Mouse (Mus musculus) liver, embryonic 13.5 days (tissue): Measurements from ENCODE around the gene Rbm38. TPM values are rescaled to one million over a fixed set of nuclear protein-coding genes. Genes with fewer than 3 reads are reported as not detected.

Experiments
- ATAC-seq: fragments of 200-750 bp; cut with Nextera tagmentation; 2 replicates; pipeline ENCODE4 v1.8.0; 2017; ENCODE audit warnings: low read depth, mild to moderate bottlenecking, moderate number of reproducible peaks, moderate library complexity
- DNase-seq: peaks from one replicate; pipeline ENCODE4 v3.0.0; 2022
- H3K27ac ChIP-seq: fragments of 300-500 bp; sonication (generic); 2 replicates; pipeline ENCODE4 v1.5.1; 2015; ENCODE audit warnings: moderate library complexity, mild to moderate bottlenecking, inconsistent platforms
- H3K27me3 ChIP-seq: fragments of 300-500 bp; sonication (generic); 2 replicates; pipeline ENCODE4 v1.6.1; 2015; ENCODE audit warnings: mild to moderate bottlenecking, inconsistent platforms
- H3K36me3 ChIP-seq: fragments of 300-500 bp; sonication (generic); 2 replicates; pipeline ENCODE4 v1.6.1; 2015; ENCODE audit warnings: mild to moderate bottlenecking, inconsistent platforms
- H3K4me1 ChIP-seq: fragments of 300-500 bp; sonication (generic); replicated peaks from 2 replicates; pipeline ENCODE4 v1.6.1; 2015; ENCODE audit warnings: inconsistent platforms
- H3K4me2 ChIP-seq: fragments of 300-500 bp; sonication (generic); 2 replicates; pipeline ENCODE4 v1.6.1; 2015; ENCODE audit warnings: inconsistent platforms, mild to moderate bottlenecking, moderate library complexity
- H3K4me3 ChIP-seq: fragments of 300-500 bp; sonication (generic); replicated peaks from 2 replicates; pipeline ENCODE4 v1.5.1; 2015; ENCODE audit warnings: mild to moderate bottlenecking, inconsistent platforms
- H3K9ac ChIP-seq: fragments of 300-500 bp; sonication (generic); 2 replicates; pipeline ENCODE4 v1.6.1; 2015; ENCODE audit warnings: mild to moderate bottlenecking, inconsistent platforms
- H3K9me3 ChIP-seq: fragments of 300-500 bp; sonication (generic); replicated peaks from 2 replicates; pipeline ENCODE4 v1.6.1; 2016; ENCODE audit warnings: inconsistent platforms
- WGBS: fragments of 180-500 bp; shearing (Covaris S2); methylation state at CpG from one replicate; pipeline ENCODE4 v1.1.7; 2015; ENCODE audit not compliant: insufficient replicate concordance; 5-methylcytosine and 5-hydroxymethylcytosine counted together
- polyA plus RNA-seq: library from polyadenylated mRNA; unstranded; fragments of >200 nt; fragmentation: Nextera tagmentation; extraction: Ambion mirVana; gene quantifications from 2 replicates; pipeline ENCODE4 v1.2.1, GENCODE M21; 2015

Gene Rbm38
- polyA plus RNA-seq, 1 experiment from 2014 or later, result 260 TPM

GRCm38 (mm10) chr2:172990161-172990560 lies 30.1 kb upstream of the Rbm38 start:
- Histone ChIP-seq H3K36me3 (no peaks in the 10 kb centered on the region), H3K4me1 (no peaks in the 10 kb centered on the region), H3K9ac (no peak overlapping the region), H3K9me3 (no peaks in the 10 kb centered on the region), H3K27ac (no peak overlapping the region), H3K27me3 (0 out of 2 replicates have a peak, but pooled peaks cover 4% of the 10 kb centered on the region), H3K4me3 (no peak overlapping the region), H3K4me2 (no peak overlapping the region)
- ATAC-seq (no peak), DNase-seq (no peak)
- WGBS, result 72% methylated on average over 6 of the region's 6 CpGs

GRCm38 (mm10) chr2:172996207-172996606 lies 24.1 kb upstream of the Rbm38 start:
- Histone ChIP-seq H3K27ac (no peak overlapping the region), H3K9me3 (no peaks in the 10 kb centered on the region), H3K9ac (no peak overlapping the region), H3K4me2 (no peak overlapping the region), H3K36me3 (peaks cover under 1% of the 10 kb centered on the region; the same call in 1 of the 2 replicates), H3K27me3 (0 out of 2 replicates have a peak, but pooled peaks cover 4% of the 10 kb centered on the region), H3K4me3 (no peak overlapping the region), H3K4me1 (peaks cover 13% of the 10 kb centered on the region)
- DNase-seq, result no peak
- no peak for ATAC-seq
- 7% methylated on average over 4 of the region's 4 CpGs for WGBS

- peaks cover 16% of the 10 kb centered on the region for H3K36me3 ChIP-seq
- H3K27ac ChIP-seq, result no peak overlapping the region
- peaks cover 26% of the 10 kb centered on the region for H3K4me1 ChIP-seq
- no peaks in the 10 kb centered on the region for H3K9me3 ChIP-seq
- no peak overlapping the region for H3K4me3 ChIP-seq
- 0 out of 2 replicates have a peak, but pooled peaks cover 4% of the 10 kb centered on the region for H3K27me3 ChIP-seq
- ATAC-seq (no peak), DNase-seq (no peak)
- 56% methylated on average over 11 of the region's 11 CpGs for WGBS
- no peak overlapping the region for H3K9ac ChIP-seq
- H3K4me2 ChIP-seq, result no peak overlapping the region
These were observed 22.6 kb upstream of the Rbm38 start for GRCm38 (mm10) chr2:172997748-172998147.

- Histone ChIP-seq H3K27ac (no peak overlapping the region), H3K4me1 (peaks cover 30% of the 10 kb centered on the region), H3K9me3 (no peaks in the 10 kb centered on the region), H3K9ac (no peak overlapping the region), H3K4me2 (no peak overlapping the region), H3K27me3 (0 out of 2 replicates have a peak, but pooled peaks cover 4% of the 10 kb centered on the region), H3K4me3 (no peak overlapping the region), H3K36me3 (peaks cover 24% of the 10 kb centered on the region)
- ATAC-seq, result no peak
- DNase-seq, result no peak
- 55% methylated on average over 7 of the region's 7 CpGs for WGBS
These were observed 21.8 kb upstream of the Rbm38 start for GRCm38 (mm10) chr2:172998478-172998877.

DNA sequence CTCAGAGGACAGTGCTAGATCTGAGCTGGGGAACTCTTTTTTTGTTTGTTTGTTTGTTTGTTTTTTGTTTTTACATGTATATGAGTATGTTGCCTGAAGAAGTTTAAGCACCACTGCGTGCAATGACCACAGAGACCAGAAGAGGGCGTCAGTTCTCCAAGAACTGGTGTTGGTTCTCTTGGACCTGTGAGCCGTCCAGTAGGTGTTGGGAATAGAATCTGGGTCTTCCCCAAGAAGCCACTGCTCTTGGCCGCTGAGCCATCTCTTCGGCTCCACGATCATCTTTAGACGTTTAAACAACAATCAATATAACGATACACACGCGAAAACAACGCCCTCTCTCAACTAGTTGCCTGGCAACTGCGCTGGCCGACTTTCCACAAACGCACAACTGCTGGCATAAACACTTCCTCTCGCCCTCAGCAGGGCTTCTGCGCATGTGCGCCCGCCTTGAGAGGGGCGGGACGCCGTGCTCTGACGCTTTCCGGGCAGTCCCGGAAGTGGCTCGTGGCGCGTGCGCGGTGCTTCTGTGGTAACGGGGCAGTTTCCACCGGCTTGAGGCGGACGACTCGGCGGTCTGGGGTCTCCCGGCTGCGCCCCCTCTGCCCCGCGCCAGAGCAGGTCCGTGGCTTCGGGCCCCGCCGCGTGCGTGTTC lies 20.5 kb upstream of the Rbm38 start, which contains the start of gene Rae1:
Rae1 (plus strand) TSS at position 488 of the 655 bp plus-strand sequence.
- H3K4me2 ChIP-seq, result peak within 1 kb of the TSS; percentile 91
- ATAC-seq (peak; percentile 93), DNase-seq (peak; percentile 99)

DNA sequence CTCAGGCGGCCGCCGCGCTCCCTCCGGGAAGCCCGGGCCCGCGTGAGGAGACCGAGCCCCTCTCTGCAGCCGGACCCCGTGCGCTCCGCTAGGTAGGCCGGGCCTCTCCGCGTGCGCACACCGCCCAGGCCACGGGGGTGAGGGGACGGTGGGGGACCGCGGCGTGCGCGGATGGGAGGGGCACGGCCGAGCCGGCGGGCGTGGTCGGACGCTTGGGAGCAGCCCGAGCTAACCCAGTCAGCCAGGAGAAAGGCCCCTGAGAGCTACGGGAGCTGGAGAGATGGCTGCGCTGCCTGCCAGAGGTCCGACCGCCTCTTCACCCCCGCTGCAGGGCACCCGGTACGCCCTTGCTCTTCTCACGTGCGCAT lies 20.0 kb upstream of the Rbm38 start:
- ATAC-seq, result peak; percentile 93
- Histone ChIP-seq H3K9me3 (no peaks in the 10 kb centered on the region), H3K27me3 (no peaks in the 10 kb centered on the region), H3K4me1 (peaks cover 36% of the 10 kb centered on the region), H3K4me2 (peak overlapping the region; percentile 91), H3K4me3 (peak overlapping the region; percentile 94), H3K36me3 (peaks cover 42% of the 10 kb centered on the region), H3K27ac (peak overlapping the region; percentile 99), H3K9ac (peak overlapping the region; percentile 95)
- DNase-seq, result peak; percentile 83
- under 1% methylated on average over 39 of the region's 42 CpGs for WGBS

More for the DNA sequence above, 20.5 kb upstream of the Rbm38 start, which contains the start of gene Rae1:
- Histone ChIP-seq H3K4me1 (peaks cover 33% of the 10 kb centered on the region), H3K36me3 (peaks cover 36% of the 10 kb centered on the region), H3K27ac (peak within 1 kb of the TSS; percentile 99), H3K9me3 (no peaks in the 10 kb centered on the region), H3K4me3 (peak within 1 kb of the TSS; percentile 94), H3K27me3 (no peaks in the 10 kb centered on the region), H3K9ac (peak within 1 kb of the TSS; percentile 95)
- WGBS, result under 1% methylated on average over 45 of the region's 45 CpGs

DNA sequence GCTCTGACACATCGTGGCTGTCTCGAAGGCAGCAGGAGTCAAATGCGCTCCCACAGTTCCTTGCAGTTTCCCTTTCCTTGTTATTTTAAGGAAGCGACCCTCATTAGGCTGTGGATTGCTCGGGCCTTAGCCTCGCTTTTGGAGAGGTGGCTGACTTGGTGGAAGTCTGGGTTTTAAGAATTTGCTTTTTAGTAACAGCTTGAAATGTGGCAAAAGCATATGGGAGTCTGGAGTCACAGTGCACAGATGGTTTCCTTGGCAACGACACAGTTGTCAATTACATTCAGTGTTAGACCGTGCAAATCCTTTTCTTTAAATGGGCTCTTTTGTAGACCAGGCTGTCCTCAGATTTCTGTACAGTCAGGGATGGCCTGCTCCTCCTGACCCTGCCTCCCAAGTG lies 19.4 kb upstream of the Rbm38 start:
- H3K9ac ChIP-seq, result peak overlapping the region; percentile 95
- peaks cover 40% of the 10 kb centered on the region for H3K4me1 ChIP-seq
- H3K4me2 ChIP-seq, result peak overlapping the region; percentile 91
- ATAC-seq (no peak), DNase-seq (no peak)
- H3K27me3 ChIP-seq, result no peaks in the 10 kb centered on the region
- H3K36me3 ChIP-seq, result peaks cover 48% of the 10 kb centered on the region
- H3K4me3 ChIP-seq, result peak overlapping the region; percentile 94
- H3K27ac ChIP-seq, result peak overlapping the region; percentile 99
- H3K9me3 ChIP-seq, result no peaks in the 10 kb centered on the region
- 12% methylated on average over 8 of the region's 8 CpGs for WGBS

GRCm38 (mm10) chr2:173003737-173004136 lies 16.6 kb upstream of the Rbm38 start:
- Histone ChIP-seq H3K4me2 (no peak overlapping the region), H3K9ac (no peak overlapping the region), H3K27me3 (no peaks in the 10 kb centered on the region), H3K4me3 (no peak overlapping the region), H3K4me1 (peaks cover 40% of the 10 kb centered on the region), H3K9me3 (no peaks in the 10 kb centered on the region), H3K27ac (no peak overlapping the region), H3K36me3 (peaks cover 76% of the 10 kb centered on the region)
- no peak for DNase-seq
- WGBS, result 93% methylated on average over 8 of the region's 8 CpGs
- no peak for ATAC-seq

GRCm38 (mm10) chr2:173010220-173010717 lies 10.0 kb upstream of the Rbm38 start:
- no peaks in the 10 kb centered on the region for H3K27me3 ChIP-seq
- no peaks in the 10 kb centered on the region for H3K9me3 ChIP-seq
- no peak overlapping the region for H3K9ac ChIP-seq
- H3K36me3 ChIP-seq, result peaks cover 100% of the 10 kb centered on the region
- no peak overlapping the region for H3K27ac ChIP-seq
- ATAC-seq (no peak), DNase-seq (no peak)
- H3K4me1 ChIP-seq, result peaks cover 9% of the 10 kb centered on the region; the same call in 1 of the 2 replicates
- H3K4me2 ChIP-seq, result no peak overlapping the region
- H3K4me3 ChIP-seq, result no peak overlapping the region
- WGBS, result 71% methylated on average over 3 of the region's 3 CpGs

GRCm38 (mm10) chr2:173011440-173011839 lies 8.9 kb upstream of the Rbm38 start:
- DNase-seq (no peak), ATAC-seq (no peak)
- H3K27me3 ChIP-seq, result no peaks in the 10 kb centered on the region
- no peaks in the 10 kb centered on the region for H3K9me3 ChIP-seq
- 90% methylated on average over 8 of the region's 8 CpGs for WGBS
- H3K27ac ChIP-seq, result no peak overlapping the region
- no peak overlapping the region for H3K4me2 ChIP-seq
- 0 out of 2 replicates have a peak, but pooled peaks cover 5% of the 10 kb centered on the region for H3K4me1 ChIP-seq
- H3K36me3 ChIP-seq, result peaks cover 98% of the 10 kb centered on the region
- no peak overlapping the region for H3K4me3 ChIP-seq
- H3K9ac ChIP-seq, result no peak overlapping the region

DNA sequence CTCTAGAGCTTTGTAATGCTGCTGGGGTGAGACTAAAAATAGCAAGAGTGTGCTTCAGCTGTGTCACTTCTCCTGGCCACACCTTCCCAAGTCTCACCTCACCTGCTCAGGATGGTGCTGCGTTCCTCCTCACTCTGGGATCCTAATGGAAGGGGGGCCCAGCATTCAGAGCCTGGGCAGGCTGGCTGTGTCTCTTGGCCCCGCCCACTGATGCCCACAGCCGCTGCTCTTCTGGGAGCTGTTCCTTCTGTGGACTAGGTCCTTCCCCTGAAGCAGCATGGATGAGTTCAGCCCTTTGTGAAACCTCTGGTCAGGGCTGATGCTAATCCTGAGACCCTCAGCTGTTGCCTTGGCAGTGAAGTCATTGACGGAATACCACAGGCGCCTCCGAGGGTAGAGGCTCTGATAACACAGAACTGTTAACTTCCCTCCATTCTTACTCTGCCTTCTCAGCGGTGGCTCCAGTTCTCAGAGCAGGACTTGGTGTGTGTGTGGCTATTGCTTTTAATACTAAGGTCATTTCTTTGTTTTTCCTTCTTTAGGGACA lies 5.5 kb upstream of the Rbm38 start:
- H3K27ac ChIP-seq, result peak overlapping the region; percentile 15
- peaks cover 35% of the 10 kb centered on the region for H3K4me1 ChIP-seq
- H3K9me3 ChIP-seq, result no peaks in the 10 kb centered on the region
- DNase-seq (no peak), ATAC-seq (no peak)
- no peaks in the 10 kb centered on the region for H3K27me3 ChIP-seq
- no peak overlapping the region for H3K4me2 ChIP-seq
- H3K4me3 ChIP-seq, result no peak overlapping the region
- 54% methylated on average over 7 of the region's 7 CpGs for WGBS
- H3K9ac ChIP-seq, result no peak overlapping the region
- peaks cover 64% of the 10 kb centered on the region for H3K36me3 ChIP-seq
